Mouse (Mus musculus) CH12.LX (cell line): ENCODE results near the gene Hoxd13.

Experiments used
- CHD2 ChIP-seq: IDR thresholded peaks from 2 replicates; pipeline ENCODE4 v1.6.1; 2011; ENCODE audit warnings: low read length, improper control_type of control experiment
- EP300 ChIP-seq: IDR thresholded peaks from 2 replicates; pipeline ENCODE4 v1.6.1; 2011; ENCODE audit warnings: low read length, improper control_type of control experiment
- MAFK ChIP-seq: IDR thresholded peaks from 2 replicates; pipeline ENCODE4 v1.6.1; 2011; ENCODE audit warnings: low read length, improper control_type of control experiment; ENCODE audit not compliant: insufficient replicate concordance
- MAX ChIP-seq: IDR thresholded peaks from 2 replicates; pipeline ENCODE4 v1.6.1; 2011; ENCODE audit warnings: low read length, improper control_type of control experiment
- NRF1 ChIP-seq: IDR thresholded peaks from 2 replicates; pipeline ENCODE4 v1.6.1; 2014; ENCODE audit warnings: low read depth, mild to moderate bottlenecking, inconsistent platforms, low read length, improper control_type of control experiment, moderate library complexity
- POLR2A ChIP-seq: IDR thresholded peaks from 2 replicates; pipeline ENCODE4 v1.6.1; 2011; ENCODE audit warnings: low read depth, mild to moderate bottlenecking, improper control_type of control experiment, low read length
- TBP ChIP-seq: conservative IDR thresholded peaks from 2 replicates; pipeline ENCODE4 v1.6.1; 2011; ENCODE audit warnings: low read depth, low read length, improper control_type of control experiment
- UBTF ChIP-seq: IDR thresholded peaks from 2 replicates; pipeline ENCODE4 v1.6.1; 2012; ENCODE audit warnings: low read depth, mild to moderate bottlenecking, inconsistent platforms, low read length, improper control_type of control experiment, moderate library complexity

DNA sequence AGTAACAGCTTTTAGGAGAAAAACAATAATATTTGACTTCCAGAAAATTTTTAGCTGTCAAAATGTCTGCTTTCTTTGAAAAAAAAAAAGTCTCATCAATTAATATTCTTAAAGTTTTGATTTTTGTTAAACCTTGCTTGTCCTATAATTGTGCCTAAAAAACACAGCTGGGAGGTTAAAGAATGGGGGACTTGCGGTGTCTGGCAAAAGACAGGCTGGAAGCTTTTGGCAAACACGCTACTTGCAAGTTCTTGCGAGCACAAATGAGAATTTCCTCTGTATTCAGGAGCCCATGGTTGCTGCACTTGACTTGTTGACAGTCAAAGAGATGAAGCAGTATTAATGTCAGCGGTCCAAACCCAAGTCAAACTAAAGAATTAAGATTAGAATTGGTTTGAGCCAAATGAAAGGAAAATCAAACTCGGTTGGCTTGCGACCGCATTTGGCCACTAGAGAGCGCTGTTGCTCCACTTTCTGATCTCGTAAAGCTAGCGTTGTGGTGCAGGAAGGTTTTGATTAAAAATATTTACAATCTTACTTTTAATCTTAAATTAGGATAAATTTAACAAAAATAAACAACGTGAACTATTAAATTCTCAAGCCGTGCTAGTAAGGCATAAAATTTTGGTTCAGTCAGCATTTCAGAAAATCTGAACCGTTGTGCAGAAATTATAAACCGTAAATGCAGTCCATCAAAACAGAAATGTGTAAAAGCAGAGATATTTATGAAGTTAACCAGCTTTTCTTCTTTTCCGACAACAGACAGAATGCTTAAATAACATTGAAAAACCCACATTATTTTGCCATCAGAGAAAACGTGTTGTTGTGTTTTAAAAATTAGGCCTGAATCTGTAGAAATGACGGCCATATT lies 34.1 kb downstream of the Hoxd13 start:
- TF ChIP-seq MAFK (0 out of 2 replicates have a peak, but pooled peaks have one; percentile 26), POLR2A (no peak), UBTF (no peak), EP300 (no peak), TBP (no peak), NRF1 (no peak), CHD2 (no peak), MAX (no peak)
